Mouse (Mus musculus): Measurements from ENCODE around the gene Pstpip1. TPM values are rescaled to one million over a fixed set of nuclear protein-coding genes. Genes with fewer than 3 reads are reported as not detected.

Gene Pstpip1
- polyA plus RNA-seq, 1 experiment from 2014 or later: 3.9 TPM

DNA sequence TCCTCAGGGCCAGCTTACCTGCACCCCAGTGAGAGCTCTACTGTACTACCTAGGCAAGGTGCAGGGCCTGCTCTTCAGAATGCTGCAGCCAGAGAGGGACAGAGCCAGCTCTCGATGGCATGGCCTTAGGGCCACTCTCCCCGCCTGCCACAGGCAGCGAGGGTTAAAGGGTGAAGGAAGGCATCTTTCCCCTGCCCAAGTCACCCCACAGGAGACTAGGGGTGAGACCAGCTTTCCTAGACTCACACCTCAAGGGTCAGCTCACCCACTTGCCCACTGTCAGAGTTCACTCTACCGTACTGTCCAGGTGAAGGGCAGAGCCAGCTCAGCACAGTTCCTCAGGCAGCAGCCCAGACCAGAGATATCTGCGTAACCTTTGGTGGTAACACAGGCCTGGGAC, 27.4 kb upstream of the Pstpip1 start:
- TF ChIP-seq CTCF (IDR thresholded peaks at IDR 0.05; ENCODE audit: low read depth): no peak
- no peak for TF ChIP-seq EP300 (optimal IDR thresholded peaks at IDR 0.05)
- no peak for DNase-seq (ENCODE audit: low spot score)
- no peak for ATAC-seq (ENCODE audit: low FRiP score, low TSS enrichment)
- Histone ChIP-seq H3K36me3 (ENCODE audit: control insufficient read depth, insufficient read depth, low read length) (peaks cover 16% of the 10 kb centered on the region; the same call in 1 of the 2 replicates), H3K27me3 (ENCODE audit: control insufficient read depth, insufficient read depth, low read length) (no peaks in the 10 kb centered on the region), H3K27ac (replicated peaks) (no peak overlapping the region), H3K9me3 (ENCODE audit: control insufficient read depth, low read length) (no peaks in the 10 kb centered on the region), H3K9ac (ENCODE audit: low read length) (no peak overlapping the region), H3K4me3 (ENCODE audit: low read depth, low read length) (no peak overlapping the region), H3K4me2 (replicated peaks; ENCODE audit: low read depth) (no peak overlapping the region), H3K4me1 (replicated peaks; ENCODE audit: control insufficient read depth, insufficient read depth) (no peaks in the 10 kb centered on the region)
- WGBS: 92% methylated on average over 5 of the region's 5 CpGs

DNA sequence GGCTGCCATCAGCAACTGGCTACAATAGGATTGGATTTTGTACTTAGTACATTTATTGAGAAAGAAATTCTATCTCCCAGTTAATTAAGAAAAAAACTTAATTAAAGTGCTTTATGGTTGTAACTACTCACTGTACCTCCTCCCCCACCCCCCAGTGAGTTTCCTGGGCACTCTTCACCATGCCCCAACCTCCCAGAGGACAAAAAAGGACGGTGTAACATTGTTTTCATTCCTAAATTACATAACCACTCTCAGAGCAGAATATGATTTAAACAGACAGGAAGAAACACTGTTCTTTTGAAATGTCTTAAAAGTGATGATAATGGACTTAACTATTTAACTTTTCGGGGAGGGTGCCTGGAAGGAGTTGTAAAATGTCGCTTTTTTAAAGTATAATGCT, 24.8 kb upstream of the Pstpip1 start:
- Histone ChIP-seq H3K27me3 (ENCODE audit: control insufficient read depth, insufficient read depth, low read length) (no peaks in the 10 kb centered on the region), H3K4me3 (ENCODE audit: low read depth, low read length) (no peak overlapping the region), H3K4me1 (replicated peaks; ENCODE audit: control insufficient read depth, insufficient read depth) (no peaks in the 10 kb centered on the region), H3K36me3 (ENCODE audit: control insufficient read depth, insufficient read depth, low read length) (peaks cover 9% of the 10 kb centered on the region; the same call in 1 of the 2 replicates), H3K9ac (ENCODE audit: low read length) (no peak overlapping the region), H3K9me3 (ENCODE audit: control insufficient read depth, low read length) (no peaks in the 10 kb centered on the region), H3K27ac (replicated peaks) (no peak overlapping the region), H3K4me2 (replicated peaks; ENCODE audit: low read depth) (no peak overlapping the region)
- WGBS: 50% methylated on average over 3 of the region's 3 CpGs
- ATAC-seq (ENCODE audit: low FRiP score, low TSS enrichment): no peak
- TF ChIP-seq EP300 (optimal IDR thresholded peaks at IDR 0.05) (no peak), CTCF (IDR thresholded peaks at IDR 0.05; ENCODE audit: low read depth) (no peak)
- DNase-seq (ENCODE audit: low spot score): no peak

DNA sequence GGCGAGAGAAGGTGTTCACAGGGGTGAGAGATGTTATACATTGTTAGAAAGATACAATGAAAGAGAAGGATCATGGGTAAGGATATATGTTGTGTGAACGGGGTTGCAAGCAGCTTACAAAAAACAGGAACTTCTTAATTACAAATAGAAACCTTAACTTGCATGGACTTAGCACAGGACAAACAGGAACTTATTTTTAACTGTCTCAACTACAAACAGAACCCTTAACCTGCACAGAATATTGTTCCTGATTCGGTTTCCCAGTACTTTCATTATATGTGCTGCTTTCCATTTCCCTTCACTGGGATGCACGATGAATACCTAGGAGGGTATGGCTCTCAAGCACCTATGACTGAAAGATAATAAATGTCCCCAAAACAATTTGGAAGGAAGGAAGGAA, 21.8 kb upstream of the Pstpip1 start:
- Histone ChIP-seq H3K9ac (ENCODE audit: low read length) (no peak overlapping the region), H3K9me3 (ENCODE audit: control insufficient read depth, low read length) (no peaks in the 10 kb centered on the region), H3K4me3 (ENCODE audit: low read depth, low read length) (no peak overlapping the region), H3K27me3 (ENCODE audit: control insufficient read depth, insufficient read depth, low read length) (no peaks in the 10 kb centered on the region), H3K4me2 (replicated peaks; ENCODE audit: low read depth) (no peak overlapping the region), H3K36me3 (ENCODE audit: control insufficient read depth, insufficient read depth, low read length) (no peaks in the 10 kb centered on the region), H3K27ac (replicated peaks) (no peak overlapping the region), H3K4me1 (replicated peaks; ENCODE audit: control insufficient read depth, insufficient read depth) (no peaks in the 10 kb centered on the region)
- DNase-seq (ENCODE audit: low spot score) (no peak), ATAC-seq (ENCODE audit: low FRiP score, low TSS enrichment) (no peak)
- WGBS: 89% methylated on average over 4 of the region's 4 CpGs
- TF ChIP-seq EP300 (optimal IDR thresholded peaks at IDR 0.05) (no peak), CTCF (IDR thresholded peaks at IDR 0.05; ENCODE audit: low read depth) (no peak)

DNA sequence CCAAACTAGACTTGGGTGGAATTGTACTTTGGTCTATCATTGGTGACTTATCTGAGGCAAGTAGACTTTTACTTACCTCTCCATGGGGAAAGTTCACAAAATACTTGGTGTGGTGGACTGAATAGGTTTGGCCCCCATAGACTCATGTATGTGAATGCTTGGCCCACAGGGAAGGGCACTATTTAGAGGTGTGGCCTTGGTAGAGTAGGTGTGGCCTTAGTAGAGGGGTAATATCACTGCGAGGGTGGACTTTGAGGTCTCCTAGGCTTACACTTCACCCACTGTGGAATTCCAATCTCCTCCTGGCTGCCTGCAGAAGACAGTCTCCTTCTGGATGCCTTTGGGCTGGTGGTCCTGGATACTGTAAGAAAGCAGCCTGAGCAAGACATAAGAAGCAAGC, 21.1 kb upstream of the Pstpip1 start:
- H3K4me2 ChIP-seq (replicated peaks; ENCODE audit: low read depth): no peak overlapping the region
- WGBS: 92% methylated on average over 1 of the region's 1 CpGs
- no peak for ATAC-seq (ENCODE audit: low FRiP score, low TSS enrichment)

DNA sequence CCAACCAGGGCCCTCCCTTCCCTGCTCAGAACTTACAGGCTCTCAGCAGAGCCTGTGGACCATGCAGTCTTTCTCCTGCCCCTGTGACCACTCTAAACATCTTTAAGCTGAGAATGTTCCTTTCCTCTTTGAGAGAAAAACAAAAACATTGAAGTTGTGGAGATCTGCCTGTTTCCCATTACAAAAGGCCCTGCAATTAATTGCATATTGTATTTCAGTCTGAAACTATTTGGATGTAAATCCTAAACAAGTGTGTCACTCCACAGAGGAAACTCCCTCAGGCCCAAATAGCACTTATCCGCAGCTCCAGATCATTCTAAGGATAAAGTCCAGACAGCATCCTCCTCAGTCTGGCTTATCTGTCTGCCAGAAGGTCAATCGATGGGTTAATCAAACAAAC, 16.9 kb upstream of the Pstpip1 start:
- no peak overlapping the region for H3K9ac ChIP-seq (ENCODE audit: low read length)
- H3K9me3 ChIP-seq (ENCODE audit: control insufficient read depth, low read length): no peaks in the 10 kb centered on the region
- no peak for DNase-seq (ENCODE audit: low spot score)
- H3K36me3 ChIP-seq (ENCODE audit: control insufficient read depth, insufficient read depth, low read length): no peaks in the 10 kb centered on the region
- ATAC-seq (ENCODE audit: low FRiP score, low TSS enrichment): no peak
- WGBS: 59% methylated on average over 2 of the region's 2 CpGs
- H3K4me3 ChIP-seq (ENCODE audit: low read depth, low read length): no peak overlapping the region
- no peak overlapping the region for H3K27ac ChIP-seq (replicated peaks)
- H3K4me1 ChIP-seq (replicated peaks; ENCODE audit: control insufficient read depth, insufficient read depth): no peaks in the 10 kb centered on the region
- no peak overlapping the region for H3K4me2 ChIP-seq (replicated peaks; ENCODE audit: low read depth)
- TF ChIP-seq CTCF (IDR thresholded peaks at IDR 0.05; ENCODE audit: low read depth) (no peak), EP300 (optimal IDR thresholded peaks at IDR 0.05) (no peak)
- H3K27me3 ChIP-seq (ENCODE audit: control insufficient read depth, insufficient read depth, low read length): no peaks in the 10 kb centered on the region

More for the DNA sequence above, 21.1 kb upstream of the Pstpip1 start:
- no peaks in the 10 kb centered on the region for H3K36me3 ChIP-seq (ENCODE audit: control insufficient read depth, insufficient read depth, low read length)
- H3K27me3 ChIP-seq (ENCODE audit: control insufficient read depth, insufficient read depth, low read length): no peaks in the 10 kb centered on the region
- H3K4me3 ChIP-seq (ENCODE audit: low read depth, low read length): no peak overlapping the region
- TF ChIP-seq EP300 (optimal IDR thresholded peaks at IDR 0.05): no peak
- TF ChIP-seq CTCF (IDR thresholded peaks at IDR 0.05; ENCODE audit: low read depth): no peak
- no peak overlapping the region for H3K9ac ChIP-seq (ENCODE audit: low read length)
- no peak overlapping the region for H3K27ac ChIP-seq (replicated peaks)
- no peaks in the 10 kb centered on the region for H3K4me1 ChIP-seq (replicated peaks; ENCODE audit: control insufficient read depth, insufficient read depth)
- H3K9me3 ChIP-seq (ENCODE audit: control insufficient read depth, low read length): no peaks in the 10 kb centered on the region
- no peak for DNase-seq (ENCODE audit: low spot score)

DNA sequence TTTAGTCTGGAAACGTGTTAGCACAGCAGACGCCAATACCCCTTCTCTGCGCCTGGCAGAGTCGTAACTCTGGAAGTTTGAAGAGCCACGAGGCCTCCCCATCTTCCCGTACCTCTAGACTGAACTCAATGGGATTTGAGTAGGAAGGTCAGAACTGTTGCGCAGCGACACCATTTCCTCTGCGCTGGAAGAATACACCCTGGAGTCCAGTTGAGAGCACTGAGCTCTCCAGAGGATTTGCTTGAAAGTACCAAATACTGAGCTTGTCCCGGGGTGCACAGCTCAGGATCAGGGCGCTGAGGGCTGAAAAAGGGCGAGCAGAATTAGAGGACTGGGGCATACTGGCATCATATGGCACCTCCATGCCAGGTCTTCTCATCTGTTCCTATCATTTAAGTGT, 14.9 kb upstream of the Pstpip1 start:
- WGBS: 84% methylated on average over 12 of the region's 12 CpGs
- Histone ChIP-seq H3K27ac (replicated peaks) (no peak overlapping the region), H3K9ac (ENCODE audit: low read length) (no peak overlapping the region), H3K9me3 (ENCODE audit: control insufficient read depth, low read length) (no peaks in the 10 kb centered on the region), H3K4me3 (ENCODE audit: low read depth, low read length) (no peak overlapping the region), H3K36me3 (ENCODE audit: control insufficient read depth, insufficient read depth, low read length) (no peaks in the 10 kb centered on the region), H3K4me2 (replicated peaks; ENCODE audit: low read depth) (no peak overlapping the region), H3K27me3 (ENCODE audit: control insufficient read depth, insufficient read depth, low read length) (no peaks in the 10 kb centered on the region), H3K4me1 (replicated peaks; ENCODE audit: control insufficient read depth, insufficient read depth) (no peaks in the 10 kb centered on the region)
- no peak for TF ChIP-seq CTCF (IDR thresholded peaks at IDR 0.05; ENCODE audit: low read depth)
- no peak for TF ChIP-seq EP300 (optimal IDR thresholded peaks at IDR 0.05)
- ATAC-seq (ENCODE audit: low FRiP score, low TSS enrichment): no peak
- DNase-seq (ENCODE audit: low spot score): no peak
